Mouse (Mus musculus) ES-E14 (cell line): ENCODE results near the gene Adamts20. TPM values are rescaled to one million over a fixed set of nuclear protein-coding genes. Genes with fewer than 3 reads are reported as not detected.

Experiments used
- DNase-seq: peaks from one replicate; pipeline ENCODE4 v3.0.0-alpha.2; 2013; ENCODE audit warnings: low read depth, low spot score
- H3K27ac ChIP-seq: 2 replicates; pipeline ENCODE4 v1.5.1; 2012; ENCODE audit warnings: low read depth, mild to moderate bottlenecking, low read length, moderate library complexity, mixed read lengths; ENCODE audit not compliant: poor library complexity, insufficient read depth, severe bottlenecking
- H3K36me3 ChIP-seq: 2 replicates; pipeline ENCODE4 v1.6.1; 2012; ENCODE audit warnings: mild to moderate bottlenecking, low read length, moderate library complexity, mixed read lengths; ENCODE audit not compliant: control insufficient read depth, poor library complexity, insufficient read depth, severe bottlenecking
- H3K4me1 ChIP-seq, 2 experiments: fragments of 150-350 bp in 1 of 2; sonication (generic) in 1 of 2; 2 replicates each; pipeline ENCODE4 v1.6.1; 2012; ENCODE audit warnings: low read length in 2 of 2, mild to moderate bottlenecking in 1 of 2, mixed read lengths in 1 of 2; ENCODE audit not compliant: control insufficient read depth in 2 of 2, insufficient read depth in 2 of 2, poor library complexity in 1 of 2
- H3K4me3 ChIP-seq, 2 experiments: fragments of 150-350 bp in 1 of 2; sonication (generic) in 1 of 2; 2 replicates each; pipeline ENCODE4 v1.5.1; 2012; ENCODE audit warnings: low read length in 2 of 2, low read depth in 1 of 2, mild to moderate bottlenecking in 1 of 2, mixed read lengths in 1 of 2; ENCODE audit not compliant: insufficient read depth in 1 of 2, poor library complexity in 1 of 2, severe bottlenecking in 1 of 2
- H3K9ac ChIP-seq: 2 replicates; pipeline ENCODE4 v1.6.1; 2012; ENCODE audit warnings: low read depth, mild to moderate bottlenecking, low read length, mixed read lengths; ENCODE audit not compliant: poor library complexity, insufficient read depth, severe bottlenecking
- H3K9me3 ChIP-seq: fragments of 150-350 bp; sonication (generic); 2 replicates; pipeline ENCODE4 v1.6.1; 2012; ENCODE audit warnings: low read depth, mild to moderate bottlenecking, low read length; ENCODE audit not compliant: control insufficient read depth, insufficient read depth
- CHD2 ChIP-seq: IDR thresholded peaks from 2 replicates; pipeline ENCODE4 v1.6.1; 2014; ENCODE audit warnings: mild to moderate bottlenecking, low read depth, low read length, inconsistent platforms
- HCFC1 ChIP-seq: IDR thresholded peaks from 2 replicates; pipeline ENCODE4 v1.6.1; 2012; ENCODE audit warnings: low read length, inconsistent platforms, borderline replicate concordance; ENCODE audit not compliant: insufficient read depth
- MAFK ChIP-seq: IDR thresholded peaks from 2 replicates; pipeline ENCODE4 v1.6.1; 2014; ENCODE audit warnings: mild to moderate bottlenecking, low read depth, low read length, inconsistent platforms; ENCODE audit not compliant: insufficient read depth
- ZC3H11A ChIP-seq: IDR thresholded peaks from 2 replicates; pipeline ENCODE4 v1.6.1; 2012; ENCODE audit warnings: low read depth, mild to moderate bottlenecking, inconsistent platforms, low read length, borderline replicate concordance
- ZNF384 ChIP-seq: IDR thresholded peaks from 2 replicates; pipeline ENCODE4 v1.6.1; 2012; ENCODE audit warnings: low read depth, low read length, inconsistent platforms
- in situ Hi-C, 2 experiments: fragments of 600-800 bp; cut with MboI; formaldehyde crosslinking; loops; one replicate each; pipeline ENCODE4 v1.15.1; 2025; ENCODE audit warnings: low sequenced_read_pairs in 2 of 2, inconsistent platforms in 1 of 2; ENCODE audit not compliant: unreplicated experiment in 2 of 2
- total RNA-seq: library from RNA; depleted of rRNA; stranded (reverse); fragments of 300-350 nt; gene quantifications from 2 replicates; pipeline ENCODE4 v1.2.3, GENCODE M21; 2012

Gene Adamts20
- total RNA-seq, 1 experiment: 0.80 TPM

DNA sequence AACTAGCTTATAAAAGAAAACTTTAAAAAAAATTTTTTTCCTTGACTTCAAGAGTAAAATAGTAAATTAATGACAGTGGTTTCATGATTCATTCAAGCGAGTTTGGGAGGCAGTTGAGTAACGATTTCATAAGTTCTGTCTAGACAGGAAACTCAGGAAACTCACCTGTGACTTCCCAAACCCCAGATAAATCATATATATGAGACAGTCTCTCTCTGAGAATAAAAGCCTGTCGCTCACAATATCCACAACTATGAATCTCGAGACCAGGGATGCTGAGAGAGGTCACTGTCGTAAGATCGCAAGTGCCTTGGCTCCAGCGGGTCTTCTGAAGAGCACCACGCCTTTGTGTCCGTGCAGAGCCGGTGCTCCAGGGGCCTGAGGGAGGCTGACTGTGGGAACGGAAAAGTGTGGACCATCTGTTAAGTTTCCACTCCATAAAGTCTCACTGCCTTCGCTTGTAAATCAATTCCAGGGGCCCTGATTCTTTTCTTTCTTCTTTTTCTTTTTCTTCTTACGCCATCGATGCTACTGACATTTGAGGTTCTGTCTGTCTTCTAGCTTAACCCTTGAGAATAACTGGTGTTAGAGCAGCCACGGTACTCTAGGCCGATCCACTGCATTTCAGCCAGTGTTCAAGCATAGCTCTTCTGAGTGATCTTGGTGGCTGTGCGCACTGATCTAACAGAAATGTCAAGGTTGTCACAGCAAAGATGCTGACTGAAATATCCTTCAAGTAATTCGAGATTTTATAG lies 7.4 kb downstream of the Adamts20 start:
- Histone ChIP-seq H3K4me1 (no peaks in the 10 kb centered on the region), H3K27ac (no peak overlapping the region), H3K9ac (no peak overlapping the region), H3K9me3 (no peaks in the 10 kb centered on the region), H3K36me3 (no peaks in the 10 kb centered on the region), H3K4me3 (no peak overlapping the region)
- in situ Hi-C loops: no loop called here
- DNase-seq: no peak
- TF ChIP-seq CHD2 (no peak), MAFK (no peak), HCFC1 (no peak), ZC3H11A (no peak), ZNF384 (no peak)

GRCm38 (mm10) chr15:94452848-94453247 lies 12.4 kb downstream of the Adamts20 start:
- Histone ChIP-seq H3K27ac (no peak overlapping the region), H3K4me1 (no peaks in the 10 kb centered on the region), H3K9ac (no peak overlapping the region), H3K36me3 (no peaks in the 10 kb centered on the region), H3K9me3 (no peaks in the 10 kb centered on the region), H3K4me3 (no peak overlapping the region)
- in situ Hi-C loops: no loop called here
- DNase-seq: no peak
- TF ChIP-seq ZNF384 (no peak), ZC3H11A (no peak), MAFK (no peak), CHD2 (no peak), HCFC1 (no peak)

GRCm38 (mm10) chr15:94451600-94451999 lies 13.6 kb downstream of the Adamts20 start:
- in situ Hi-C loops: no loop called here
- DNase-seq: no peak
- Histone ChIP-seq H3K4me3 (no peak overlapping the region), H3K9ac (no peak overlapping the region), H3K36me3 (no peaks in the 10 kb centered on the region), H3K9me3 (no peaks in the 10 kb centered on the region), H3K4me1 (no peaks in the 10 kb centered on the region), H3K27ac (no peak overlapping the region)
- no peak for TF ChIP-seq ZNF384
- no peak for TF ChIP-seq HCFC1
- TF ChIP-seq ZC3H11A: no peak
- no peak for TF ChIP-seq MAFK
- TF ChIP-seq CHD2: no peak

DNA sequence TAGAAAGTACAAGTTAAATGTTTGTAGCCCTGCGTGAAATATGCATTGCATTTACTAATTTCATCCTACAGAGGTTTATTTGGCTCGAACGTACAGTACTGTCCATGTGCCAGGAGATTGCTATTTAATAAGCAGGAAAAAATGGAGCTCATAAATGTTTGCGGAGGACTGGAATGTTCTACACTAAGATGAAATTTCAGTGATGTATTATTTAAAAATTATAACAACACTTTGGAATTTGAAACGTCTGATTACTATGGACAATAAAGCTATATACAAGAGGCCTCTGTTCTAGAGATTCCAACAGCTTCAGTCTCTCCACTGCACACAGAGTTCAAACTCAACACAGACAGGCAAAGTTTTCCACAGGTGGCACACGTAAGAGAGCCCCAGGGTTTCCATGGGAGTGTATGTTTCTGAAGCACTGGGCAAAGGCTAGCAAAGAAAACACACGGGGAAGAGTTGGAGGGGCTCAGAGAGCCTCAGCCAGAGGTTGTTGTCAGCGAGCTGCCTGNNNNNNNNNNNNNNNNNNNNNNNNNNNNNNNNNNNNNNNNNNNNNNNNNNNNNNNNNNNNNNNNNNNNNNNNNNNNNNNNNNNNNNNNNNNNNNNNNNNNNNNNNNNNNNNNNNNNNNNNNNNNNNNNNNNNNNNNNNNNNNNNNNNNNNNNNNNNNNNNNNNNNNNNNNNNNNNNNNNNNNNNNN lies 20.6 kb downstream of the Adamts20 start:
- no peak for DNase-seq
- no peak overlapping the region for H3K27ac ChIP-seq
- H3K9me3 ChIP-seq: no peaks in the 10 kb centered on the region

More for the DNA sequence above, 20.6 kb downstream of the Adamts20 start:
- Histone ChIP-seq H3K4me3 (no peak overlapping the region), H3K9ac (no peak overlapping the region), H3K4me1 (0 out of 4 replicates have a peak, but pooled peaks cover 0 to 2% of the 10 kb centered on the region in 2 experiments), H3K36me3 (no peaks in the 10 kb centered on the region)
- TF ChIP-seq ZNF384 (no peak), HCFC1 (no peak), MAFK (no peak), ZC3H11A (no peak), CHD2 (no peak)
- in situ Hi-C loops: no loop called here
